Mouse (Mus musculus) heart, embryonic 16.5 days (tissue): ENCODE data around the gene Tgif2. TPM values are rescaled to one million over a fixed set of nuclear protein-coding genes. Genes with fewer than 3 reads are reported as not detected.
"Not testable (repeated sequence)": the region's sequence is repeated elsewhere in the genome, so short reads cannot be mapped to it uniquely, and the experiment has no call there.

ENCODE experiments used
- ATAC-seq: fragments of 200-750 bp; cut with Nextera tagmentation; replicated peaks from 2 replicates; pipeline ENCODE4 v1.8.0; 2017; ENCODE audit warnings: moderate number of reproducible peaks; ENCODE audit not compliant: insufficient read depth, low FRiP score; ENCODE audit errors: extremely low read depth
- H3K27ac ChIP-seq: fragments of 300-500 bp; sonication (generic); 2 replicates; pipeline ENCODE4 v1.5.1; 2014; ENCODE audit warnings: mild to moderate bottlenecking, low read length, control low read depth, moderate library complexity
- H3K27me3 ChIP-seq: fragments of 300-500 bp; sonication (generic); 2 replicates; pipeline ENCODE4 v1.6.1; 2014; ENCODE audit warnings: low read length, mixed read lengths; ENCODE audit not compliant: control insufficient read depth, insufficient read depth
- H3K36me3 ChIP-seq: fragments of 300-500 bp; sonication (generic); 2 replicates; pipeline ENCODE4 v1.6.1; 2014; ENCODE audit not compliant: control insufficient read depth, insufficient read depth
- H3K4me1 ChIP-seq: fragments of 300-500 bp; sonication (generic); 2 replicates; pipeline ENCODE4 v1.6.1; 2014; ENCODE audit warnings: low read length, mixed read lengths; ENCODE audit not compliant: control insufficient read depth, insufficient read depth
- H3K4me2 ChIP-seq: fragments of 300-500 bp; sonication (generic); 2 replicates; pipeline ENCODE4 v1.6.1; 2014; ENCODE audit warnings: low read depth, mild to moderate bottlenecking, control low read depth, low read length
- H3K4me3 ChIP-seq: fragments of 300-500 bp; sonication (generic); 2 replicates; pipeline ENCODE4 v1.5.1; 2014; ENCODE audit warnings: mild to moderate bottlenecking, control low read depth, low read length
- H3K9ac ChIP-seq: fragments of 300-500 bp; sonication (generic); 2 replicates; pipeline ENCODE4 v1.6.1; 2014; ENCODE audit warnings: low read length, control low read depth
- H3K9me3 ChIP-seq: fragments of 300-500 bp; sonication (generic); replicated peaks from 2 replicates; pipeline ENCODE4 v1.6.1; 2016; ENCODE audit warnings: low read length; ENCODE audit not compliant: control insufficient read depth
- WGBS: fragments of 180-500 bp; shearing (Covaris S2); extraction: QIAGEN DNeasy Blood & Tissue Kit; methylation state at CpG from one replicate; pipeline ENCODE4 v1.1.7; 2014; 5-methylcytosine and 5-hydroxymethylcytosine counted together
- polyA plus RNA-seq: library from polyadenylated mRNA; unstranded; fragments of >200 nt; fragmentation: Nextera tagmentation; extraction: Ambion mirVana; gene quantifications from 2 replicates; pipeline ENCODE4 v1.2.1, GENCODE M21; 2015

Gene Tgif2
- polyA plus RNA-seq, 1 experiment from 2014 or later, result 28.9 TPM

DNA sequence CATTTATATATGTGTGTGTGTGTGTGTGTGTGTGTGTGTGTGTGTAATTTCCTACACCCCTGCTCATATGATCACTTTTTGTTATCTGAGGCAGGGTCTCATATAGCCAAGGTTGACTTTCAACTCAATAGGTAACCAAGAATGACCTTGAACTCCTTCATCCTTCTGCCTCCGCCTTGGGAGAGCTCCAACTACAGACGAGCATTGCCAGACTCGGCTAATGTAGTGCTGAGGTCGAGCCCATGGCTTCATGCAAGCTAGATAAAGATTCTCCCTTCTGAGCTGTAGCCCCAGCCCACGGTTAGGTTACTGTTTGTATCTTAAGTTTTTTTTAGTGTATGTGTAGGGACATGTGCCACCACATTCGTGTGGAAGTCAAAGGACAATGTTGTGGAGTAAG lies 62.1 kb downstream of the Tgif2 start:
- no peaks in the 10 kb centered on the region for H3K36me3 ChIP-seq
- no peak overlapping the region for H3K9ac ChIP-seq
- ATAC-seq, result no peak
- no peaks in the 10 kb centered on the region for H3K9me3 ChIP-seq
- H3K27me3 ChIP-seq, result no peaks in the 10 kb centered on the region
- no peak overlapping the region for H3K4me2 ChIP-seq
- 0 out of 2 replicates have a peak, but pooled peaks cover 6% of the 10 kb centered on the region for H3K4me1 ChIP-seq
- no peak overlapping the region for H3K4me3 ChIP-seq
- H3K27ac ChIP-seq, result no peak overlapping the region
- whole genome bisulfite sequencing, result 61% methylated on average over 6 of the region's 6 CpGs

DNA sequence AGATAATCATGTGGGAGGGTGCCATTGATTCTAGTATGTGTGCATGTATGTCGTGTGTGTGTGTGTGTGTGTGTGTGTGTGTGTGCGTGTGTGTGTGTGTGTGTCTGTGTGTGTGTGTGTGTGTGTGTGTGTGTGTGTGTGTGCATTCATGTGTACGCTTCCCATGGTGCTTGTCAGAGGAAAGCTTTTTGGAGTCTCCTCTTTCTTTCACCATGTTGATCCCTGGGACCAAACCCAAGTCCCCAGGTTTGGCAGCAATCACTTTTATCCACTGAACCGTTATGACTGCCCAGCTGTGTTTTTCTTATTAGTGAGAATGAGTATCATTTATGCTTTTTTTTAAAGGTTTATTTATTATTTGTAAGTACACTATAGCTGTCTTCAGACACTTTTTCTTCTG lies 62.6 kb downstream of the Tgif2 start:
- H3K36me3 ChIP-seq, H3K27me3 ChIP-seq, H3K9me3 ChIP-seq, H3K27ac ChIP-seq, H3K4me1 ChIP-seq, H3K9ac ChIP-seq, H3K4me3 ChIP-seq, ATAC-seq, H3K4me2 ChIP-seq: not testable (repeated sequence)
- WGBS, result 70% methylated on average over 4 of the region's 4 CpGs

DNA sequence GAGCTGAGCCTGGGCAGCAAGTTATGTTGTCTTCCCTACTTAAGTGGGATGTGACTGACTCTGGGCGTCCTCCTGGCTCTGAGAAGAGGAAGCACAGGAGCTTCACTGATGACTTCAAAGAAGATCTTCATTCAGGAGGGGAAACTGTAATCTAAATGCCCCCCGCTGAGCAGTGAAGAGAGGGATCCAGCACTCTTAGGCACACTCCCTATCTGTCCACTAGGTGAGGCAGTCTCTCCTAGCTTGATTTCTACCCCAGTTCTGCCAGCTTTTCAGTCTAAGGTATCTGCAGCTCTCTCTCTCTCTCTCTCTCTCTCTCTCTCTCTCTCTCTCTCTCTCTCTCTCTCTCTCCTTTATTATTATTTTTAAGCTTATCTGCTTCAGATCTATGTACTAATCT lies 63.6 kb downstream of the Tgif2 start:
- Histone ChIP-seq H3K27me3 (no peaks in the 10 kb centered on the region), H3K4me2 (no peak overlapping the region), H3K36me3 (no peaks in the 10 kb centered on the region), H3K9ac (no peak overlapping the region), H3K27ac (no peak overlapping the region), H3K9me3 (no peaks in the 10 kb centered on the region), H3K4me1 (0 out of 2 replicates have a peak, but pooled peaks cover 1% of the 10 kb centered on the region), H3K4me3 (no peak overlapping the region)
- ATAC-seq, result no peak
- WGBS, result 33% methylated on average over 2 of the region's 2 CpGs

Other genes starting within 250 kb of the Tgif2 start
- 49.9 and 57.8 TPM in 2 replicates for gene Dlgap4, start 226.3 kb upstream of the Tgif2 start, polyA plus RNA-seq
- 1,725 and 1,731 TPM in 2 replicates for gene Myl9, start 64.6 kb upstream of the Tgif2 start, polyA plus RNA-seq
- 5.8 and 5.9 TPM in 2 replicates for gene 4930518I15Rik, start 17.9 kb downstream of the Tgif2 start, polyA plus RNA-seq
- gene Rab5if, start 23.1 kb downstream of the Tgif2 start, polyA plus RNA-seq, result 171 and 173 TPM in 2 replicates
- 3.4 and 8.4 TPM in 2 replicates for gene Sla2, start 47.2 kb downstream of the Tgif2 start, polyA plus RNA-seq
- gene Ndrg3, start 152.0 kb downstream of the Tgif2 start, polyA plus RNA-seq, result 41.4 and 60.0 TPM in 2 replicates
- gene Dsn1, start 167.1 kb downstream of the Tgif2 start, polyA plus RNA-seq, result 31.1 and 34.5 TPM in 2 replicates
- gene Soga1, start 239.2 kb downstream of the Tgif2 start, polyA plus RNA-seq, result 1.7 and 3.1 TPM in 2 replicates
- not detected in 2 replicates for gene Tldc2, start 247.0 kb downstream of the Tgif2 start, polyA plus RNA-seq